Mouse (Mus musculus): Measurements from ENCODE around the gene Olfr49.

The Olfr49 gene

DNA sequence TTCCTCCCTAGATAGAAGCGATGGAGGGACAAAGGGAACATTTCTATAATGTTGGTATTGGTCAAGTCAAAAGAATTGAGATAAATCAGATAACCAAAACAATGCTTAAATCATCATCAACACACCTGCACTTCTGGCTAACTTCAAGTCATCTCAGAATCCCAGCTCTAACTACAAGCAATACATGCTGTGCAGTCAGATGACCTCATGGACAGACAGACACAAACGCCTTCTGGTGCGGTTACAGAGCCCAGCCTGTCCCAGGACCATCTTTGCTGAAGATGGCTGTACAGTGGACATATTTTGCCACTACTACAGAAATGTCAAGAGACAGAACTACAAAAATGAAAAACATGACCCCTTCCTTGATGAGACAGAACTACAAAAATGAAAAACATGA lies 14.3 kb downstream of the Olfr49 start:
- DNase-seq (ENCODE audit: low read depth, low spot score), result no peak

DNA sequence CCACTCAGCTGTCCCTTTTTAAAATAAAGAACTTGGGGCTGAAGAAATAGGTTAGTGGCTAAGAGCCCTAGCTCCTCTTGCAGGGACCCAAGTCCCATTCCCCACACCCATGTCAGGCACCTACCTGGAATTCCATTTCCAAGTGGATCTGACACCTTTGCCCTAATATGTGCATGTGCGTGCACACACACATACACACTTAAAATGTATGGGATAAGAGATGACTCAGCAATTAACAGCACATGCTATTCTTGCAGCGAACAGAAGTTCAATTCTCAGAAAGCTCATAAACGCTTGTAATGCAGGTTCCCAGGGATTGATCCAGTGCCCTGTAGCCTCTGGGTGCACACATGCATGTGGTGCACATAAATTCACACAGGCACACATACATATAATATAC lies 15.2 kb downstream of the Olfr49 start:
- H3K27me3 ChIP-seq (ENCODE audit: control insufficient read depth, insufficient read depth, low read length, poor library complexity, severe bottlenecking), result no peaks in the 10 kb centered on the region
- no peak for DNase-seq (ENCODE audit: low read depth, low spot score)
- no peaks in the 10 kb centered on the region for H3K36me3 ChIP-seq (ENCODE audit: control insufficient read depth, insufficient read depth, low read length, poor library complexity, severe bottlenecking)

More for the DNA sequence above, 14.3 kb downstream of the Olfr49 start:
- no peaks in the 10 kb centered on the region for H3K36me3 ChIP-seq (ENCODE audit: control insufficient read depth, insufficient read depth, low read length, poor library complexity, severe bottlenecking)
- no peaks in the 10 kb centered on the region for H3K27me3 ChIP-seq (ENCODE audit: control insufficient read depth, insufficient read depth, low read length, poor library complexity, severe bottlenecking)

DNA sequence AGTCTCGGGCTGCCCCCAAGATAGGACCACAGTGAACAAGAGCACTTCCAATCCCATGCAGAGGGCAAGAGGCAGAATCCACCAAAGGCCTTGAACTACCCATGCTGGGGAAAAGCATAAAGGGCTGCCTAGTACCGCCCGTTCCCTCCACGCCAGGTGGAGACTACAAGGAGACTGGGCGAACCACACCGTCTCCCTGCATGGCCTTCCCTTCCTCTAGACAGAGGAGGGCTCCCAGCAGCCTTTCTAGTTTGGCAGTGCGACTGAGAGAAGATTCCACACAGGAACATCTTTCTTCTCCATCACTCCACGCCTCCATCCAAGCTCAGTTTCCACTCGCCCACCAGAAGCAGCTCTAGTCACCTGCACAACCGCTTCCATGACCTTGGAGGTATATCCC lies 16.8 kb downstream of the Olfr49 start:
- Histone ChIP-seq H3K36me3 (ENCODE audit: control insufficient read depth, insufficient read depth, low read length, poor library complexity, severe bottlenecking) (no peaks in the 10 kb centered on the region), H3K27me3 (ENCODE audit: control insufficient read depth, insufficient read depth, low read length, poor library complexity, severe bottlenecking) (no peaks in the 10 kb centered on the region)
- DNase-seq (ENCODE audit: low read depth, low spot score), result no peak

DNA sequence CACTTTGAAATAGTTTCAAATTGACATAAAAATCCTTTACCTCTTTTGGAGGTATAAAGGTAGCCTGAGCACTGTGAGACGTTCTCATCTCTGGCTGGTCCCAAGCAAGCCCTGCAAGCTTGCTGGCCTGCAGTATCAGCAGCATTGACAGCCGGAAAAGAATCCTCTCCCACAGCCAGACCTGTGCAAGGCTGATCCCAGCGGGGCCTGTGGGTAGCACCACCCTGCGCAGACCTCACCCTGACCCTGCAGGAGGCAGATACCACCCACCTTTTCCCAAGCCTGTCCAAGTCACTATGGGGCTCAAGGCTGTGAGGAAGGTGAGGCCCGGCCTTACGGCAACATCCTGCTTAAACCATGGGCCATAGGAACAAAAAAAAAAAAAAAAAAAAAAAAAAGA lies 18.8 kb downstream of the Olfr49 start:
- DNase-seq (ENCODE audit: low read depth, low spot score), result no peak
- no peaks in the 10 kb centered on the region for H3K36me3 ChIP-seq (ENCODE audit: control insufficient read depth, insufficient read depth, low read length, poor library complexity, severe bottlenecking)
- no peaks in the 10 kb centered on the region for H3K27me3 ChIP-seq (ENCODE audit: control insufficient read depth, insufficient read depth, low read length, poor library complexity, severe bottlenecking)

DNA sequence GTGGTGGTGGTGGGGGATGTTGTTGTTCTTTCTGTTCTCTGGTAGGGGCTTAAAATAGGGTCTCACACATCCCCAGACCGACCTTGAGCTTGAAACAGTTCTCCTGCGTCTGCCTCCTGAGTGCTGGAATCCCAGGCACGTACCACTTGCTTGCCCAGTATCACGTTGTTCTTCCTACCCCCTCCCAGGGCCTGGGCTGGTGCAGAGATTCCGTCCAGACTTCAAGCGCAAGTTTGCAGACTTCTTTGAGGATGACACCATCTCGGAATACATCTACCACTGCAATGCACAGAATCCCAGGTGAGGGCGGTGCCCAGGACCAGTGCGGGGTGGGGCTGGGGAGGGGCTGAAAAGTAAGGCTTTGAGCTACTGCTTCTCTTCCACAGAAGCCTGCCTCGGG lies 19.6 kb downstream of the Olfr49 start:
- no peak for DNase-seq (ENCODE audit: low read depth, low spot score)
- Histone ChIP-seq H3K27me3 (ENCODE audit: control insufficient read depth, insufficient read depth, low read length, poor library complexity, severe bottlenecking) (no peaks in the 10 kb centered on the region), H3K36me3 (ENCODE audit: control insufficient read depth, insufficient read depth, low read length, poor library complexity, severe bottlenecking) (no peaks in the 10 kb centered on the region)

DNA sequence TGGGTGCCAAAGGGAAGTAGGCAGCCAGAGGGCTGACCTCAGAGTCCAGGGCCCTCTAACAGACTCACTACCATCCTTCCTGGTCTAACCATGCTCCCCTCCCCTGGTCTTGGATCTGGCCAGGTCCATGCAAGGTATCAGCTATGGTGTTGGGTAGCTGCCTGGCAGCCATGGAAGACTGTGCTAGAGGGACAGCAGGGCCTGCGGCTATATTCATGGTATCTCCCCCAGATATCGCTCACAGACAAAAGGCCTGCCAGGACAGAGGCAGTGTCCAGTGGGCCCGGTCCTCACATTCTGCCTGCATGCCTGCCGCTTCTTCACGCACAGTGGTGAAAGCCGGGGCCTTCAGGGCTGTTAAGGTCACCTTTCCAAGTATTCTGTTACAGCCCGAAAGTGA lies 20.5 kb downstream of the Olfr49 start:
- DNase-seq (ENCODE audit: low read depth, low spot score), result no peak
- H3K27me3 ChIP-seq (ENCODE audit: control insufficient read depth, insufficient read depth, low read length, poor library complexity, severe bottlenecking), result no peaks in the 10 kb centered on the region
- H3K36me3 ChIP-seq (ENCODE audit: control insufficient read depth, insufficient read depth, low read length, poor library complexity, severe bottlenecking), result no peaks in the 10 kb centered on the region

DNA sequence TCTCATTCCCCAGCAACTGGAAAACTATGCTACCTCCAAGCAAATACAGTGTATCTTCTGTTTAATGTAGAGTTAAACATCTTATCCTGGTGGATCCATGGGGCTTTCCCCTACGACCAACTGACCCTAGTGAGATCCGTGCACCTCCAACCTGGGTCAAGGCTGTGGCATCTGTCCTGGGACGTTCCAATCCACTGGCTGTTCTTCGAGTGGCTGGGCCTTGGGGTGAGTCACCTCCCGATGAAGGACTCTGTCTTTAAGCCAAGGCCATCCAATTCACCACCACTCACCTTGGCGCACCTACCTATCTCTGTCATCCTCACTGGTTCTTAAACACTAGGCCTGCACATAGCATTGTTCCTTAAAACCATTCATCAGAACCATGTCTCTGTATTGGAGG lies 21.6 kb downstream of the Olfr49 start:
- Histone ChIP-seq H3K27me3 (ENCODE audit: control insufficient read depth, insufficient read depth, low read length, poor library complexity, severe bottlenecking) (no peaks in the 10 kb centered on the region), H3K36me3 (ENCODE audit: control insufficient read depth, insufficient read depth, low read length, poor library complexity, severe bottlenecking) (no peaks in the 10 kb centered on the region)
- DNase-seq (ENCODE audit: low read depth, low spot score), result no peak

DNA sequence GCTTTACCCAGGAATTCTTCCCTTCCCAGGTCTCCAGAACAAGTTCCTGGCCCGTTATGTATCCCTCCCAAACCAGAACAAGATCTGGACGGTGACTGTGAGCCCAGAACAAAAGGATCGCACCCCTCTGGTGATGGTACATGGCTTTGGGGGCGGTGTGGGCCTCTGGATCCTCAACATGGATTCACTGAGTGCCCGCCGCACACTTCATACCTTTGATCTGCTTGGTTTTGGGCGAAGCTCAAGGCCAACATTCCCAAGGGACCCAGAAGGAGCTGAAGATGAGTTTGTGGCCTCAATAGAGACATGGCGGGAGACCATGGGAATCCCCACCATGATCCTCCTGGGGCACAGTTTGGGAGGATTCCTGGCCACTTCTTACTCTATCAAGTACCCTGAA lies 22.1 kb downstream of the Olfr49 start:
- DNase-seq (ENCODE audit: low read depth, low spot score), result no peak
- no peaks in the 10 kb centered on the region for H3K36me3 ChIP-seq (ENCODE audit: control insufficient read depth, insufficient read depth, low read length, poor library complexity, severe bottlenecking)
- no peaks in the 10 kb centered on the region for H3K27me3 ChIP-seq (ENCODE audit: control insufficient read depth, insufficient read depth, low read length, poor library complexity, severe bottlenecking)

DNA sequence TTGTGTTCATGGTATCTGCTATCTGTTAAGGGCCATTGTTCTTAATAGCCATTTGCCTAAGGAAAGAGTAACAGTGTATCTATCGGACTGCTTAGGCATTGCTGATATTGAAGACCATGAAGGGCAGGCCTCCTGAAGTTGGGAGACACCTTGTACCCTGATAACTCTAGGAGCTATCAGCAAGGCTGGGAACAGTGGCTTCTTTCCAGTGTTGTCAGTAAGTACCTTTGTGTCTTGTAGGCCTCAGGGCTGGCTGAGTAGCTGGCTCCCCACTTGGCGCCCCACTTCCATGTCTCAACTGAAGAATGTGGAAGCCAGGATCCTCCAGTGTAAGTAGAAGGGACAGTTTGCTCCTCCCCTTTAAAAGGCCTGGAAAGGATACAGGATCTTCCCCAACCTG lies 23.4 kb downstream of the Olfr49 start:
- DNase-seq (ENCODE audit: low read depth, low spot score), result no peak
- Histone ChIP-seq H3K27me3 (ENCODE audit: control insufficient read depth, insufficient read depth, low read length, poor library complexity, severe bottlenecking) (no peaks in the 10 kb centered on the region), H3K36me3 (ENCODE audit: control insufficient read depth, insufficient read depth, low read length, poor library complexity, severe bottlenecking) (no peaks in the 10 kb centered on the region)

DNA sequence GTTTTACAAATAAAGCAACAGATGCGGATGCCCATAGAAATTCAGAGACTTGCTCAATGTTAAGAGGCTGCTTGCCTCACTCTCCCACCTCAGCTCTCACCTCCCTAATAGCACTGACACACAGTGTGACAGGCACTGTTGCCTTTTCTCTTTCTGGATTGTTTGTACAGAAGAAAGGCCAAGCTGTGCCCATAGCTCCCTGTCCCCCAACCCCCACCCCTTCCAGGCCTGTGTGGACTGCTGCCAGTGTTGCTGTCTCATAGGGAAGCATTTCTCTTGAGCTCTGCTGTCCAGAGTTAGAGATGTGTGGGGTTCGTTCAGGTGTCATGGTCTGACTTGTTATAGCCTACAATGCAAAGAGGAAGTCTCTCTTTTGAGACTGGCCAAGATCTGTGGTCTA lies 24.5 kb downstream of the Olfr49 start:
- Histone ChIP-seq H3K36me3 (ENCODE audit: control insufficient read depth, insufficient read depth, low read length, poor library complexity, severe bottlenecking) (no peaks in the 10 kb centered on the region), H3K27me3 (ENCODE audit: control insufficient read depth, insufficient read depth, low read length, poor library complexity, severe bottlenecking) (no peaks in the 10 kb centered on the region)
- peak; percentile 19 for DNase-seq (ENCODE audit: low read depth, low spot score)

DNA sequence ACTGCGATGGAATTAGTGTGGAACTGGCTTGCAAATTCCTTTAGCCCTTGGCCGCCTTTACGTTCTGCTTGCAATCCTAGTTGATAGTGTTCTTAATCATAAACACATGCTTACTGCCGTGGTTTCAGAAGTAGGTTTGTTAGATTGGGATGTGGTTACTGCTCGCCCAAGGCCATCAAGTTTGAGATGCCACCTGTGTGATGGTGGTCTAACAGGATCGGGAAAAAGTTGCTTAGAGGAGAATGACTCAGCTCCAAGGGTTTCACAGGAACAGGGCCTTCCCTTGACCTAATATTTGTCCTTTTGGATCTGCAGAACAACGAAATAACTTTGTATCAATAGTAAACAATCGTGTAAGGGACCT lies 25.0 kb downstream of the Olfr49 start:
- Histone ChIP-seq H3K36me3 (ENCODE audit: control insufficient read depth, insufficient read depth, low read length, poor library complexity, severe bottlenecking) (no peaks in the 10 kb centered on the region), H3K27me3 (ENCODE audit: control insufficient read depth, insufficient read depth, low read length, poor library complexity, severe bottlenecking) (no peaks in the 10 kb centered on the region)
- DNase-seq (ENCODE audit: low read depth, low spot score), result no peak

DNA sequence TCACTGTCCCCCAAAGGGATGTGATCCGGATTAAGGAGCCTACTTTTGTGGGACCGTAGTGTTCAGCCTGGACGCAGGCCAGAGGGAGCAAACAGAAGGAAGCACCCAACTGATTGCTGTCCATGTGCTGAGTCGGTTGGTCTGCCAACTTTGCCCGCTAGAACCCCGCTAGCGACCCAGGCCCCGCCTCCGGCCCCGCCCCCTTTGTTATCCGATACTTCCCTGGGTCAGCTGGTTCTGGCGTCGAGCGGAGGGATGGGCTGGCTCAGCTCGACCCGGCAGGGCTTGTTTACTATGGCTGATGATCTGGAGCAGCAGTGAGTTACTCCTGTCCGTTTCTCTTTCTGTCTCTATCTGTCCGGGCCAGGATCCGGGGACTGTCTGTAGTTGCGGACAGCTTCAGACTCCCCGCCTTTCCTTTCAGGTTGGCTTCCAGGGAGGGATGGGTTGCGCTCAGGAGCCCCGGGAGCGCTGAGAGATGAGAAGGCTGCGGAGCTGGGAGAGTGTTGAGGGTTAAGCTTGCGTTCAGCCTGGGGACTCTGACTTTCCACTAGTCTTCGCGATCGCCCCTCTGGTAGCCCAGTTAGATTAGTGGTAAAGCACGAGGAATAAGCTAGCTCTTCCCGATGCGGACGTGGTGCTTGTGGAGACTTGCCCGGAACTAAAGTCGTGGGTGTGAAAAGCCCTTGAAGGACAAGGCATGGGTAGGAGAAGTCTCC lies 25.6 kb downstream of the Olfr49 start:
- DNase-seq (ENCODE audit: low read depth, low spot score), result peak; percentile 78
- Histone ChIP-seq H3K27me3 (ENCODE audit: control insufficient read depth, insufficient read depth, low read length, poor library complexity, severe bottlenecking) (no peaks in the 10 kb centered on the region), H3K36me3 (ENCODE audit: control insufficient read depth, insufficient read depth, low read length, poor library complexity, severe bottlenecking) (no peaks in the 10 kb centered on the region)

DNA sequence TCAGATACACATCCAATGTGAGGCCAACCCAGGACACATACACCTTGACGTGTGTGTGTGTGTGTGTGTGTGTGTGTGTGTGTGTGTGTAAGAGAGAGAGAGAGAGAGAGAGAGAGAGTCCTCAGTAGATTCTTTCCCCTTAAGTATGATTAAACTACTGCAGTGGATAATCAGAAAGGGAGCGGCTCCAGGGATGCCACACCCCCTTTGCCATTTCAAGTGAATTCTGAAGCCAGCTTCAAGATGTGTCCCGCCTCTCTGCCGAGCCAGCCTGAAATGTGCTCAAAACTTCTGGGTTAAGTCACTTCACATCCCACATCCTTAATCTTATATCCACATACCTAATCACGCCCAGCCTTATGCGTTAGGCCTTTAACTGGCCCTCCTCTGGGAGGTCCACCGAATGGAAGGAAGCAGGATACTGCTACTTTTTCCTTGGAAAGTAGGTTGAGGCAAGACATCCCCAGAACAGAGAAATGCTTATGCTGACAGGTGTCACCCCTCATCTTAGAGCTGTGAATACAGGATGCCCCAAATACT lies 26.5 kb downstream of the Olfr49 start:
- no peaks in the 10 kb centered on the region for H3K27me3 ChIP-seq (ENCODE audit: control insufficient read depth, insufficient read depth, low read length, poor library complexity, severe bottlenecking)
- H3K36me3 ChIP-seq (ENCODE audit: control insufficient read depth, insufficient read depth, low read length, poor library complexity, severe bottlenecking), result no peaks in the 10 kb centered on the region
- no peak for DNase-seq (ENCODE audit: low read depth, low spot score)

DNA sequence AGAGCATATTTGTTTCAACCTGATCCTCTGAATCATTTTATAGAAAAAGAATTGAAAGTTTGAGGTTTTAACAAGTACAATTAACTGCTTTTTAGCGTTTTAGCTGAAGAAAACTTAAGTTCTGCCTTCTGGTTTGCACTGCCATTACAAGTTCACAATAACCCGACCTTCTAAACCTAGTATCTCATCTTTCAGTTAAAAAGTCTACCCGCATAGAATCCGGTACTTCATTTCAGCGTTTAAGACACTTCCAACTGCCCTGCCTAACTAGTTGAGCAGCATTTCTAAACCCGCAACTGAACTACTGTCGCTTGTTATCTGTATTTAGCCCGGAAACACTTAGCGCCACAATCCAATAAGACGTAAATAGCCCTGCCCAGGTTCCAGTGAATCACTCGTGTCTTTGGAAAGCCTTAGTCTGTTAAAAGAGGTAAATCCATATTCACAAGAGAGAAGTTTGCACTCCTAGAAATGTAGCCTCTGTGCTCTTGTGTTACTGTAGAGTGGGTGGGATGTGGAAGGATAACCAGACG lies 30.0 kb downstream of the Olfr49 start:
- no peak for DNase-seq (ENCODE audit: low read depth, low spot score)
- Histone ChIP-seq H3K36me3 (ENCODE audit: control insufficient read depth, insufficient read depth, low read length, poor library complexity, severe bottlenecking) (no peaks in the 10 kb centered on the region), H3K27me3 (ENCODE audit: control insufficient read depth, insufficient read depth, low read length, poor library complexity, severe bottlenecking) (no peaks in the 10 kb centered on the region)

DNA sequence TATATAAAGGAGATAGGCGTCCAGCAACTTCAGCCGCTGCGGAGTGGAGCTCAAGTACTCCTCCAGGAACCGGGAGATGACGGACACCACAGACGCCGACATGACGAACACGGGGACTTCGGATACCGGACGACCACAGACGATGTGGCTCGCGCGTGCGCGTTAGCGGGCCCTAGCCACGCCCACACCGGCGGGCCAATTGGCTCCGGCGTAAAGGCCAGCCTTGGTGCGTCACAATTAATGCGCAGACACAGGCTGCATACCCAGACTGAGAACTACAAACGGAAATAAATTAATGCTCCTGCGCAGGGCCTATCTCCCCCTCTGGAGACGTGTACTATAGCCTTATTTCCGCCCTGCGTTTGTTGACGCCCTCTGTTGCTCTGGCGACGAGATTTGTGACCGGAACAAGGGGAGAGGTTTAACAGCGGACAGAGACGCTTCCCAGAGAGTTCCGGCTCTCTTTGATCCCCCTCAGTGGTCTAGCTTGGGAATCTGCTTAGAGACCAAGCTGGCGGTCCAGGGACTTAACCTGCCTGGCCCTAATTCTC lies 30.9 kb downstream of the Olfr49 start, which contains the start of the genes Dad1 and Abhd4:
Dad1 (minus strand) TSS at position 364 of the 551 bp plus-strand sequence.
Abhd4 (plus strand) TSS at position 448 of the 551 bp plus-strand sequence.
- peak; percentile 99 for DNase-seq (ENCODE audit: low read depth, low spot score)
- Histone ChIP-seq H3K27me3 (ENCODE audit: control insufficient read depth, insufficient read depth, low read length, poor library complexity, severe bottlenecking) (no peaks in the 10 kb centered on the region), H3K36me3 (ENCODE audit: control insufficient read depth, insufficient read depth, low read length, poor library complexity, severe bottlenecking) (0 out of 2 replicates have a peak, but pooled peaks cover under 1% of the 10 kb centered on the region)
